Mouse (Mus musculus) CD4-positive, CD25-positive, alpha-beta regulatory T cell (primary cell): ENCODE data around the gene Rab21. TPM values are rescaled to one million over a fixed set of nuclear protein-coding genes. Genes with fewer than 3 reads are reported as not detected.

Experiments
- polyA plus RNA-seq: library from polyadenylated mRNA; unstranded; fragments of 100-300 nt; shearing (Covaris generic); gene quantifications from one replicate; pipeline ENCODE4 v1.2.1, GENCODE M21; 2017

Gene Rab21
- 57.7 TPM for polyA plus RNA-seq

DNA sequence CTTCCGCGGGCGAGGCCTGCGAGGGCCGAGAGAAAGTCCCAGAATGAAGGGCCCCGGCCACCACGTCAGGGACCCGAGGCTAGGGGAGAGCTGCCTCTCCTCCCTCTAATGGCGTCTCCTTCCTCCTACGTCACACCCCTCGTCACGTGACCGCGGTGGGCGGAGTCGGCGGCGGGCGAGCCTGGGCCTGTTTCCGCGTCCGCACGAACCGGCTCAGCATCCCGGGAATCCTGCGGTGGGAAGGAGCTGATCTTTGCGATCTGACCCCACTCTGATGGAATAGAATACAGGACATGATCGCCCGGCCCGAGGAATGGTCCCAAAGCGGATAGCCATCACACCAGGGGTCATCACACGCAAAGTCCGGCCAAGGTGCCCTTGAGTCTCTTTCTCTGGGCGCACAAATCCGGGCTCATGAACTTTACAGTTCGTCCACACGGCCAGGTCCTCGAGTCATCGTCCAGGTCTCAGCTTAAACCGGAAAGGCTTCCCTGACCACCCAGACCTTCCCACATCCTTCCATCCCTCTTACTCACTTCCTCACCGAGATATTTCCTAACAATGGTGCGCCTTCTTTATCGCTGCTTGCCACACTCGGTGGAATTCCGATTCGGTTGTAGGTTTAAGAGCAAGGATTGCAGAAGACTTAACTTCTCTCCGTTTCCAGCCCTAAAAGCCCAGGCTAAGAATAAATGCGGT lies at the start of gene Rab21:
Gene Rab21 (minus strand): TSS at position 122 of the 699 bp plus-strand sequence.

DNA sequence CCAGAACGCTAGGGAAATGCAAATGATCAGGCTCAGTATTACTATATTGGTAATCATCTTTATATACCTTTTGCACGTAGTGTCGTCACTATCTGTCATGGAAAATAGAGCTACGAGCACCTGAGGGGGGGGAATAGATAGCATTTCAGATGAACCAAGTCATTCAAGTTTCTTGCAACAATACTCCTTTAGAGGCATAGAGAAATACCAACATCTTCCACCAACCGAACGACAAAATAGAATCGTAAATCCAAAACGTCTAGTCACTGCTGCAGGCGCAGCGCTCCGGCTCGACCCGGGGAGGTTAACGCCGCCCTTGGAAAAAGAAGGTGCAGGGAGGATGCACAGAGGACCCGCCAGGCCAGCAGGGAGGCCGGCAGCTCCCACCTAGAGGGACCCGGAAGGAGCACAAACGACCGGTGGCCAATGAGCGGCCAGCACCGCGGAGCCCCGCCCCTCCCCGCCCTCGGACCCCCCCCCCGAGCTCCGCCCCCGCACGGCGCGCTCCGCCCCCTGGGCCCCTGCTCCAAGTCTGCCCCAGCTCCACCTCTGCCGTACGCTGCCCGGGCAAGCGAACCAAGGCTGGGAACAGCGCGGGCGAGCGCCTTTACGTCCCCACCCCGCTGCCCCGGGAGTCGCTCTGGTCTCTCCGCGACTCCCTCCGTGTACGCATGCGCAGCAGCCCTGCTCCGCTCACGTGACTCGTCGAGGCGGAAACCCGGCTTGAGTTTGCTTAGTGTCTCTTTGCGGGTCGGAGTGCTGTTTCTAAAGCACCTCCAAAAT lies 46.6 kb upstream of the Rab21 start, which contains the start of gene Tmem19:
Gene Tmem19 (minus strand): TSS at position 662 of the 783 bp plus-strand sequence.

DNA sequence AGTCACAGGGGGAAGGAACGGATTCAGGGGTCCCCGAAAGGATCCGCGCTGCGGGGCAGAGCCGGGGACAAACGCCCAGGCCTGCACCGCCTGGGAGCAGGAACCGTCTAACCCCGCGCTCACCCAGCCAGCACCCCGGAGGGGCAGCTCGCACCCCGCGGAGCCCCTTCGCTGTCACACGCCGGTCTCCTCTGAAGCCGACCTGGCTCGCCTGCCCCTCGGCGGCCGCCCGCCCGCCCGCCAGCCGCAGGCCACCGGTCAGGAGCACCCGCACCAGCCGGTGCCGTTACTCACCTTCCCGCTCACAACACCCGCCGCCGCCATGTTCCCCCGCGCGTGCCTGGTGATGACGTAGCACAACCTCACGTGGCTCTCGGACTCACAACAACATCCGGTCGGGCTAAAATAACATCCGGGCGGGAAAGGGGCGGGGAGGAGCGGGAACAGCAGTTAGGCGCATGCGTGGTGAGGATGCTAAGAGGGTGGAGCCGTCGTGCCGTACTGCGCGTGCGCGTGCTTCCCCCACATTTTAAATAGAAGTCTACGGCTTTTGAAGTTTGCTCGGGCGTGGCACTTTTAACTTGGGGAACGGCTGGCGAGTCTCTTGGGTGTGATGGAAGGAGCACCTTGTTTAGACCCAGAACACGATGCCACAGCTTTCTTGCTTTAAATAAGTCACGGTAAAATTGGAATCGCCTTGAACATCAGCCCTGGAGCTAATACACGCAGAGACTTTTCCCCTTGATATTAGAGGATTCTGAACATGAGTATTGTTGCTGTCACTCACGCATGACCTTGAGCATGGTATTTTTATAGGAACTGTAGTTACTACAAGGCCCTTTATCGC lies 64.1 kb downstream of the Rab21 start, which contains the start of gene Tbc1d15:
Gene Tbc1d15 (minus strand): TSS at position 380 of the 847 bp plus-strand sequence.

Other genes with a start within 250 kb of the Rab21 start
- gene Tph2, start 130.6 kb downstream of the Rab21 start, polyA plus RNA-seq: 0.07 TPM
- 94.8 TPM for gene Tbc1d15, start 64.1 kb downstream of the Rab21 start, polyA plus RNA-seq
- 48.6 TPM for gene Tmem19, start 46.9 kb upstream of the Rab21 start, polyA plus RNA-seq
- gene Thap2, start 68.8 kb upstream of the Rab21 start, polyA plus RNA-seq: 10.7 TPM
- 42.9 TPM for gene Zfc3h1, start 69.4 kb upstream of the Rab21 start, polyA plus RNA-seq